Mouse (Mus musculus) kidney, postnatal 25 days (tissue): ENCODE data around the gene Fxyd1.
A peak's percentile ranks its signal among the peaks of the same experiment; 100 is the strongest.

Source experiments
- DNase-seq, 2 experiments: peaks; one replicate each; pipeline ENCODE4 v3.0.0; 2021; ENCODE audit warnings: mixed read lengths in 2 of 2

The Fxyd1 gene

GRCm38 (mm10) chr7:31077885-31078445 is 21.0 kb upstream of the Fxyd1 start:
- peak in 1 of 2 experiments; percentile 56 for DNase-seq

GRCm38 (mm10) chr7:31077470-31077869 is 20.5 kb upstream of the Fxyd1 start:
- DNase-seq = no peak

- no peak for DNase-seq
These were observed 19.5 kb upstream of the Fxyd1 start, which contains the start of gene Fxyd3 for GRCm38 (mm10) chr7:31076492-31076891. TSS of gene Fxyd3 (minus strand) at chr7:31076704.

- DNase-seq = no peak
These were observed 17.7 kb upstream of the Fxyd1 start for GRCm38 (mm10) chr7:31074713-31075069.

- no peak for DNase-seq
These were observed 17.2 kb upstream of the Fxyd1 start for GRCm38 (mm10) chr7:31074061-31074712.

GRCm38 (mm10) chr7:31073546-31073945 is 16.5 kb upstream of the Fxyd1 start:
- no peak for DNase-seq

- no peak for DNase-seq
These were observed 15.3 kb upstream of the Fxyd1 start for GRCm38 (mm10) chr7:31072326-31072725.

- no peak for DNase-seq
These were observed 13.3 kb upstream of the Fxyd1 start for GRCm38 (mm10) chr7:31070324-31070723.

GRCm38 (mm10) chr7:31069491-31069890 is 12.5 kb upstream of the Fxyd1 start:
- DNase-seq = no peak

- DNase-seq = peak in 1 of 2 experiments; percentile 49
These were observed 10.8 kb upstream of the Fxyd1 start for GRCm38 (mm10) chr7:31067836-31068235.

GRCm38 (mm10) chr7:31063074-31063560 is 6.1 kb upstream of the Fxyd1 start:
- no peak for DNase-seq

- DNase-seq = peak in 1 of 2 experiments; percentile 20
These were observed 3.6 kb upstream of the Fxyd1 start for GRCm38 (mm10) chr7:31060621-31061010.

GRCm38 (mm10) chr7:31059919-31060620 is 3.1 kb upstream of the Fxyd1 start:
- no peak for DNase-seq

GRCm38 (mm10) chr7:31059108-31059507 is 2.1 kb upstream of the Fxyd1 start, which contains the start of gene Lgi4:
TSS of gene Lgi4 (plus strand) at chr7:31059342.
- DNase-seq = peak; percentile 75 to 81

- no peak for DNase-seq
These were observed 1.2 kb upstream of the Fxyd1 start for GRCm38 (mm10) chr7:31058211-31058610.

GRCm38 (mm10) chr7:31057730-31058129 is 731 bp upstream of the Fxyd1 start:
- peak in 1 of 2 experiments; percentile 17 for DNase-seq

- DNase-seq = no peak
These were observed 551 bp downstream of the Fxyd1 start for GRCm38 (mm10) chr7:31056448-31056847.

GRCm38 (mm10) chr7:31055883-31056282 is 1.1 kb downstream of the Fxyd1 start:
- DNase-seq = peak; percentile 60 to 73

- DNase-seq = peak; percentile 68 to 87
These were observed 1.6 kb downstream of the Fxyd1 start for GRCm38 (mm10) chr7:31055354-31055824.

- peak in 1 of 2 experiments; percentile 34 for DNase-seq
These were observed 2.2 kb downstream of the Fxyd1 start for GRCm38 (mm10) chr7:31054661-31055320.

GRCm38 (mm10) chr7:31053882-31054447 is 3.0 kb downstream of the Fxyd1 start:
- DNase-seq = peak; percentile 28 to 33

- peak in 1 of 2 experiments; percentile 51 for DNase-seq
These were observed 4.2 kb downstream of the Fxyd1 start for GRCm38 (mm10) chr7:31052636-31053434.
